Mouse (Mus musculus) cerebellum, adult 9-11 months (tissue): ENCODE results near the gene Olfr1176.

ENCODE experiments used
- DNase-seq: peaks from one replicate; pipeline ENCODE4 v3.0.0; 2022

The Olfr1176 gene

DNA sequence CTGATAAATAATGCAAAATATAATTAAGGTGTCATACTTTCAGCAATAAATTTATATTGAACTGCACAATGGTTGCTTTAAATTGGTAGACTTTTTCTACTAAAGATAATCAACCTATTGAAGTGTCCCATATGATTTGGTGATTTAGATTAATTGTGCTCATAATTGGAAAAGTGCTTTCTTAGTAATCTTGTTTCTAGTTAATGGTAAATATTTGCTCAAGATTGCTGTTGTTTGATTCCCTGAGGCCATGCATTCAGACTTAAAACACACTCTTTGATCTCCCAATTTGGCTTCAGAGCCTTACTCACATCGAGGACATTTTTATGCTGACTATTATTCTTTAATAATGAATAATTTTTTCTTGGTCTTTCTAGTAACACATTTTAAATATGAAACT lies at the start of gene Olfr1176:
TSS of gene Olfr1176 (plus strand) at position 301 of the 400 bp plus-strand sequence.
- DNase-seq, result no peak

DNA sequence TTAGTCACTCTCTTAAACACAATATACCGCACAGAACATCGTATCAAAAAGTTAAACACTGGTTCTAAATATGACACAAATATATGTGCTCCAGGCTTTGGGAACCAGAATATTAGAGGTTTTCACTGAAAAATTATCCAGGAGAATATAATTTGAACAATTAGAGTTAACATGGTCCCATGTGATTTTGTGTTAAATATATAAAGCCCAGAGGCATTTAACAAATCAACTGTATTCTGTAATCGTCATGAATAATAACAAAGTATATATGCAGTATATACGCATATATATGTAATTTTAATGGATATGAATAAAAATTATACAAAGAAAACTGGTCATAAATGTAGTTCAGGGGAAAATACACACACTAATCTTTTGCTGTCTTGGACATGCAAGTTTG lies 21.5 kb upstream of the Olfr1176 start, which contains the start of gene Olfr1174-ps:
TSS of gene Olfr1174-ps (minus strand) at position 101 of the 400 bp plus-strand sequence.
- no peak for DNase-seq

DNA sequence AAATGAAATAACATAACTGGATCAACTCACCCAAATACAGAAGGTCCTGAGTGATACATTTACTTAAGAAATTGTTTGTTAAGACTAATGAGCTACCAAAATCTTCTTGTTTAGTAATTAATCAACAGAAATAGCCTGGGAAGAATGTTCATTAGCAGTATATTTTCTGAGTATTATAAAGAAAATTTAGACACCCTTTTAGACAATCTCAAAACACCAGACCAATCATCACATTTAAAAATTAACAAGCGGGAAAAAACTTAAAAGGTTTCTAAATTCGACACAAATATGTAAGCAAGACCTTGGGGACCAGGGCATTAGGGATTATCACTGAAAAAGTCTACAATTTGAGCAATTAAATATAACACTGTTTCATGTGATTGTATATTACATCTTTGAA lies 9.4 kb upstream of the Olfr1176 start, which contains the start of gene Olfr1175-ps:
TSS of gene Olfr1175-ps (minus strand) at position 101 of the 400 bp plus-strand sequence.
- no peak for DNase-seq

DNA sequence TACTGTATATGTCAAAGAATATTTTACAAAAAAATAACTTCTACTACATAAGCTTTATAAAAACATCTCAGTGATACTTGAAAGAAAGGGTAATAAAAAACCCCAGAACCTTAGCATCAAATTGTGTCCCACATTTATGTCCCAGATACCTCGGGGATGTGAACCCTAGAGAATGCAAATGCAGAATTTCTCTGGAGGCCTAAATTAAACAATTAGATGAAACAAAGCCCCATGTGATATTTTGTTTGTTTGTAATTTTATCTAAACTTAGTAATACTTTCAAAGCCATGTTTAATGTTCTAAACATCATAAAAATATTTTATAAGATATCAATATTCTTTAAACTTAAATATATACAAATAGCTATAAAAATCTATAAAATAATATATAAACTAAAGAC lies 9.9 kb downstream of the Olfr1176 start, which contains the start of gene Olfr1177-ps:
TSS of gene Olfr1177-ps (minus strand) at position 101 of the 400 bp plus-strand sequence.
- DNase-seq, result no peak

DNA sequence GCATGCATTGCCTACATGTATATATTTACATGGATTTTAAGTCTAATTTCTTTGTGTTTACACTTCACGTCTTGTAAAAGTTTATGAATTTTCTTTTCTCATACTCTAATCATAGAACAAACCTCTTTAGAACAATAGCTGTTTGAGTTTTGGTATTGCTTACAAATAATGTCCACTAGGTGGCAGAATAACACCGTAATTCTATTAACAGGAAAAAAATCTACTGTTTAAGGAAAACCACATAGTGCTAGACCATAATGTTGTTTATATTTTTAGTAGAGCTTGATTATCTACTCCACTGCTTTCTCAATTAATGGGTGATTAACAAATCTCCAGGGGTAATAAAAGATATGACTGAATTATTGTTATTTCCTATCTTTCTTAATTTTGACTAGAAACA lies 19.8 kb downstream of the Olfr1176 start:
- DNase-seq, result no peak

DNA sequence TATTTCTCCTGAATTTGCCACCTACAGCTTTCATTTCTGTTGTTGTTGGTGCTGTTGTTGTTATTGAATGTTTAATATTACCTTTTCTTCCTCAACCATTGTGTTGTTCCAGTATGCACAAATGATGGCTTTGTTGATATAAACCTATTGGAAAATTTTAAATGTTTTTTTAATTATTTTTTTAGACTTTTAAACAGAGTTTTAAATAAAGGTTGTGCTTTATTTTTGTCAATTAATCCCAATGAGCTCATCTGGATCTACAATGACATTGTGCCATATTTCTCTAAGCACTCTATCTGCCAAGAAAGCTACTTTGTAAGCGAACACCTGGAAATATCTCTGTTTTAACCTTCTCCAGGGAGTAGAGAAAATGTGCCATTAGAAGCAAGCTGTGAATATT lies 50.2 kb downstream of the Olfr1176 start, which contains the start of gene Olfr1178:
TSS of gene Olfr1178 (plus strand) at position 301 of the 400 bp plus-strand sequence.
- DNase-seq, result no peak
